Mouse (Mus musculus) gastrocnemius, adult 18-20 months (tissue): ENCODE results near the gene Rars. TPM values are rescaled to one million over a fixed set of nuclear protein-coding genes. Genes with fewer than 3 reads are reported as not detected.
A peak's percentile ranks its signal among the peaks of the same experiment; 100 is the strongest.
"Not testable (repeated sequence)": the region's sequence is repeated elsewhere in the genome, so short reads cannot be mapped to it uniquely, and the experiment has no call there.

ENCODE experiments used
- DNase-seq: peaks from one replicate; pipeline ENCODE4 v3.0.0; 2021; ENCODE audit warnings: low spot score
- long read RNA-seq, 2 experiments: library from polyadenylated mRNA; stranded (forward); transcript quantifications; one replicate each; pipeline ENCODE4 v2.0.0; 2021
- total RNA-seq, 2 experiments: library from RNA; stranded (reverse); gene quantifications; 2 replicates each; pipeline ENCODE4 v1.2.3; 2021

Rars gene
- total RNA-seq: 10 to 100 TPM; 37.3 to 39.1 TPM
- long read RNA-seq, experiment 1, transcript Rars-201 (15 exons, 2,109 nt): major isoform, 48 of 51 reads
- long read RNA-seq, experiment 1, partial matches to known transcripts: 0 of 51 reads
- long read RNA-seq, experiment 1, other reads (novel, unspliced or antisense): 3 of 51 reads
- long read RNA-seq, experiment 2, transcript Rars-201 (15 exons, 2,109 nt): major isoform, 35 of 38 reads
- long read RNA-seq, experiment 2, partial matches to known transcripts: 1 of 38 reads
- long read RNA-seq, experiment 2, other reads (novel, unspliced or antisense): 2 of 38 reads

- DNase-seq: peak; percentile 94
Observed at GRCm38 (mm10) chr11:35834022-35834760, at the start of gene Rars. Gene Rars (minus strand): TSS chr11:35834506.

- DNase-seq: no peak
Observed at GRCm38 (mm10) chr11:35882777-35883176, 48.5 kb upstream of the Rars start.

- DNase-seq: no peak
Observed at GRCm38 (mm10) chr11:35878559-35878897, 44.2 kb upstream of the Rars start.

- DNase-seq: no peak
Observed at GRCm38 (mm10) chr11:35877651-35878558, 43.6 kb upstream of the Rars start.

- DNase-seq: no peak
Observed at GRCm38 (mm10) chr11:35873624-35874244, 39.4 kb upstream of the Rars start.

- no peak for DNase-seq
Observed at GRCm38 (mm10) chr11:35870961-35871360, 36.7 kb upstream of the Rars start.

- DNase-seq: no peak
Observed at GRCm38 (mm10) chr11:35866140-35866539, 31.8 kb upstream of the Rars start.

- DNase-seq: no peak
Observed at GRCm38 (mm10) chr11:35864981-35865604, 30.8 kb upstream of the Rars start.

- no peak for DNase-seq
Observed at GRCm38 (mm10) chr11:35863653-35864052, 29.3 kb upstream of the Rars start.

GRCm38 (mm10) chr11:35857395-35858067, 23.2 kb upstream of the Rars start:
- no peak for DNase-seq

- no peak for DNase-seq
Observed at GRCm38 (mm10) chr11:35856359-35857040, 22.2 kb upstream of the Rars start.

- no peak for DNase-seq
Observed at GRCm38 (mm10) chr11:35855567-35855966, 21.3 kb upstream of the Rars start.

- DNase-seq: no peak
Observed at GRCm38 (mm10) chr11:35854941-35855340, 20.6 kb upstream of the Rars start.

- no peak for DNase-seq
Observed at GRCm38 (mm10) chr11:35853651-35854050, 19.3 kb upstream of the Rars start.

- peak; percentile 25 for DNase-seq
Observed at GRCm38 (mm10) chr11:35852731-35853130, 18.4 kb upstream of the Rars start.

GRCm38 (mm10) chr11:35844299-35844698, 10.0 kb upstream of the Rars start:
- DNase-seq: no peak

- DNase-seq: not testable (repeated sequence)
Observed at GRCm38 (mm10) chr11:35842560-35842959, 8.3 kb upstream of the Rars start.

- no peak for DNase-seq
Observed at GRCm38 (mm10) chr11:35841738-35842325, 7.5 kb upstream of the Rars start.

GRCm38 (mm10) chr11:35840806-35841205, 6.5 kb upstream of the Rars start:
- not testable (repeated sequence) for DNase-seq
